Mouse (Mus musculus): ENCODE results near the gene Gm10521. TPM values are rescaled to one million over a fixed set of nuclear protein-coding genes. Genes with fewer than 3 reads are reported as not detected.

Gm10521 gene
- polyA plus RNA-seq, 1 experiment: 0.26 TPM

Other genes with a start within 250 kb of the Gm10521 start
- gene Slamf7, start 242.6 kb upstream of the Gm10521 start, polyA plus RNA-seq (2012; rRNA removed): 1.2 and 1.6 TPM in 2 replicates
- gene Cd48, start 213.7 kb upstream of the Gm10521 start, polyA plus RNA-seq (2012; rRNA removed): 6.2 and 9.2 TPM in 2 replicates
- 0.04 and 0.09 TPM in 2 replicates for gene Slamf1, start 128.5 kb upstream of the Gm10521 start, polyA plus RNA-seq (2012; rRNA removed)
- 2.3 and 2.7 TPM in 2 replicates for gene Cd84, start 56.0 kb upstream of the Gm10521 start, polyA plus RNA-seq (2012; rRNA removed)
- 0.38 and 0.56 TPM in 2 replicates for gene Slamf6, start 21.9 kb downstream of the Gm10521 start, polyA plus RNA-seq (2012; rRNA removed)
- 2.6 and 4.4 TPM in 2 replicates for gene Vangl2, start 132.8 kb downstream of the Gm10521 start, polyA plus RNA-seq (2012; rRNA removed)
- gene Nhlh1, start 161.9 kb downstream of the Gm10521 start, polyA plus RNA-seq (2012; rRNA removed): 0.06 TPM in 1 of 2 replicates, not detected in the other
- 50.5 and 112 TPM in 2 replicates for gene Copa, start 186.9 kb downstream of the Gm10521 start, polyA plus RNA-seq (2012; rRNA removed)
- gene Ncstn, start 187.1 kb downstream of the Gm10521 start, polyA plus RNA-seq (2012; rRNA removed): 143 and 195 TPM in 2 replicates
- 113 and 201 TPM in 2 replicates for gene Pex19, start 231.1 kb downstream of the Gm10521 start, polyA plus RNA-seq (2012; rRNA removed)